Mouse (Mus musculus): ENCODE data around the gene Tmem101.

Tmem101 gene

GRCm38 (mm10) chr11:102147213-102147989 lies 8.8 kb downstream of the Tmem101 start:
- DNase-seq (ENCODE audit: low spot score): no peak

- DNase-seq (ENCODE audit: low spot score): no peak
Observed at GRCm38 (mm10) chr11:102146531-102146930, 9.7 kb downstream of the Tmem101 start.

- DNase-seq (ENCODE audit: low spot score): no peak
Observed at GRCm38 (mm10) chr11:102146005-102146404, 10.2 kb downstream of the Tmem101 start.

- DNase-seq (ENCODE audit: low spot score): no peak
Observed at GRCm38 (mm10) chr11:102145471-102146001, 10.7 kb downstream of the Tmem101 start, which contains the start of gene Nags. Gene Nags (plus strand): TSS chr11:102145513.

GRCm38 (mm10) chr11:102144957-102145470 lies 11.2 kb downstream of the Tmem101 start:
- no peak for DNase-seq (ENCODE audit: low spot score)

- DNase-seq (ENCODE audit: low spot score): no peak
Observed at GRCm38 (mm10) chr11:102142355-102142754, 13.8 kb downstream of the Tmem101 start.

GRCm38 (mm10) chr11:102140508-102140907 lies 15.7 kb downstream of the Tmem101 start:
- no peak for DNase-seq (ENCODE audit: low spot score)

GRCm38 (mm10) chr11:102138447-102138740 lies 17.8 kb downstream of the Tmem101 start:
- DNase-seq (ENCODE audit: low spot score): no peak

GRCm38 (mm10) chr11:102137625-102138446 lies 18.4 kb downstream of the Tmem101 start:
- no peak for DNase-seq (ENCODE audit: low spot score)

- no peak for DNase-seq (ENCODE audit: low spot score)
Observed at GRCm38 (mm10) chr11:102134516-102134915, 21.7 kb downstream of the Tmem101 start.

GRCm38 (mm10) chr11:102117386-102117785 lies 38.8 kb downstream of the Tmem101 start:
- no peak for DNase-seq (ENCODE audit: low spot score)

- DNase-seq (ENCODE audit: low spot score): no peak
Observed at GRCm38 (mm10) chr11:102116241-102116640, 40.0 kb downstream of the Tmem101 start.

- DNase-seq (ENCODE audit: low spot score): no peak
Observed at GRCm38 (mm10) chr11:102111576-102111975, 44.6 kb downstream of the Tmem101 start.

- no peak for DNase-seq (ENCODE audit: low spot score)
Observed at GRCm38 (mm10) chr11:102107732-102108131, 48.5 kb downstream of the Tmem101 start, which contains the start of gene Pyy. Gene Pyy (minus strand): TSS chr11:102107832.

GRCm38 (mm10) chr11:102106911-102107310 lies 49.3 kb downstream of the Tmem101 start:
- DNase-seq (ENCODE audit: low spot score): no peak

Measured in yolk sac, embryonic 10.5 days (tissue).